Mouse (Mus musculus): Measurements from ENCODE around the gene Mafk. TPM values are rescaled to one million over a fixed set of nuclear protein-coding genes. Genes with fewer than 3 reads are reported as not detected.

Gene Mafk
- total and polyA plus RNA-seq, 3 experiments = 16.4 to 24.1 (median 23.6) TPM

DNA sequence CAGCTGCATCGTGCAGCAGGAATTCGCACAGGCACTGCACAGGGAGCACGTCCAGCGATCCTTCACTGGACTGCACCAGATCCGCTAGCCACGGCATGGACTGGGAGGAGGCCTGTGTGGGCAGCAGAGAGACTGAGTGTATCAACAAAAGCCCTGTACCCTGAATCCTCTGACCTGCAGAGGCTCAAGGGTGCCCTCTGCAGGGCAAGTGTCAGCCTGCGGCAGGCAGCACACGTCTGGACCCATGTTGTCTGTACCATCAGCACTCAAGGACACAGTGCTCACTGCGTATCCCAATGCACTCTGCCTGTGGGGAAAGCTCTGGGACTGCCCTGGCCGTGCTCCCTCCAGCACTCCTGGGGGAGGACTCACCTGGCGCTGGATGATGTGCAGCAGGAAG is 27.0 kb upstream of the Mafk start:
- peak; percentile 40 for DNase-seq (ENCODE audit: extremely low read depth)
- in situ Hi-C loops (cut with MboI; ENCODE audit: low pct_ligation_motif_present, low pct_unique_long_range_greater_than_20kb, low sequenced_read_pairs) = no loop called here
- dilution Hi-C loops (cut with MboI; ENCODE audit: extremely low pct_ligation_motif_present, extremely low pct_unique_long_range_greater_than_20kb, low sequenced_read_pairs) = no loop called here

DNA sequence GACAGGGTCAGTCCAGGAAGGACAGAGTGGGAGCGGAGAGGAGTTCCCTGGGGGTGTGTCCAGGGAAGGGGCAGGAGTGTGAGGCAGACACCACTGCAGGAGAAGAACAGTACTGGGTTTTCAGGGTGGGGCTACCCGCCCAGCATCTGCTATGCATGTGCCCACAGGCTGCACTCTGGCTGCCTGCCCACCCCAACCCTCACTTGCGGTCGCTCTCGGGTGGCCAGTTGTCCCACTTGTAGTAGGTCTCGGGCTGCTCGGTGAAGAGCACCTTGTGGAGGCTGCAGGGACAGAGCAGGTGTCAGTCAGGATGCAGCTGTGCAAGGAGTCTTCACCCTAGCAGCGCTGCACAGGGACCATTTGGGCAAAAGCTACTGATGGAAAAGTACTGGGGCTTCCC is 23.1 kb upstream of the Mafk start:
- Histone ChIP-seq H3K27me3 (replicated peaks) (no peaks in the 10 kb centered on the region), H3K36me3 (replicated peaks in 1 of 2; ENCODE audit: control insufficient read depth in 1 of 2, insufficient read depth in 1 of 2, low read length in 1 of 2) (peaks cover 93 to 97% of the 10 kb centered on the region in 2 experiments), H3K4me1 (ENCODE audit: control insufficient read depth in 1 of 2, insufficient read depth in 2 of 2) (no peaks in the 10 kb centered on the region), H3K4me2 (ENCODE audit: insufficient read depth, low read depth, poor library complexity, severe bottlenecking) (no peak overlapping the region), H3K9me3 (replicated peaks; ENCODE audit: low read length) (no peaks in the 10 kb centered on the region), H3K9ac (ENCODE audit: insufficient read depth, low read depth) (no peak overlapping the region), H3K4me3 (replicated peaks in 1 of 3; ENCODE audit: low read depth in 2 of 3, low read length in 2 of 3, poor library complexity in 1 of 3) (no peak overlapping the region), H3K27ac (ENCODE audit: insufficient read depth, low read depth) (no peak overlapping the region), H3K79me2 (replicated peaks; ENCODE audit: control insufficient read depth, extremely low read depth, insufficient read depth, poor library complexity, severe bottlenecking) (no peaks in the 10 kb centered on the region)
- in situ Hi-C loops (cut with MboI; ENCODE audit: low pct_ligation_motif_present, low pct_unique_long_range_greater_than_20kb, low sequenced_read_pairs) = no loop called here
- dilution Hi-C loops (cut with MboI; ENCODE audit: extremely low pct_ligation_motif_present, extremely low pct_unique_long_range_greater_than_20kb, low sequenced_read_pairs) = no loop called here
- TF ChIP-seq MAFK (IDR thresholded peaks at IDR 0.05; ENCODE audit: insufficient replicate concordance, low read length) = no peak
- TF ChIP-seq PAX5 (IDR thresholded peaks at IDR 0.05; ENCODE audit: low read length) = no peak
- no peak for TF ChIP-seq MAZ (IDR thresholded peaks at IDR 0.05; ENCODE audit: low read depth, low read length)
- TF ChIP-seq MYC (IDR thresholded peaks at IDR 0.05; ENCODE audit: low read depth, low read length) = no peak
- no peak for TF ChIP-seq RAD21 (IDR thresholded peaks at IDR 0.05; ENCODE audit: low read depth, low read length)
- no peak for TF ChIP-seq NELFE (IDR thresholded peaks at IDR 0.05; ENCODE audit: low read depth, low read length)
- no peak for TF ChIP-seq MEF2A (IDR thresholded peaks at IDR 0.05; ENCODE audit: borderline replicate concordance, low read depth, low read length)
- TF ChIP-seq MAX (IDR thresholded peaks at IDR 0.05; ENCODE audit: low read length) = no peak
- no peak for DNase-seq (ENCODE audit: extremely low read depth)

More for the DNA sequence above, 27.0 kb upstream of the Mafk start:
- Histone ChIP-seq H3K4me2 (ENCODE audit: insufficient read depth, low read depth, poor library complexity, severe bottlenecking) (no peak overlapping the region), H3K79me2 (replicated peaks; ENCODE audit: control insufficient read depth, extremely low read depth, insufficient read depth, poor library complexity, severe bottlenecking) (no peaks in the 10 kb centered on the region), H3K9ac (ENCODE audit: insufficient read depth, low read depth) (no peak overlapping the region), H3K27ac (ENCODE audit: insufficient read depth, low read depth) (no peak overlapping the region), H3K27me3 (replicated peaks) (no peaks in the 10 kb centered on the region), H3K4me3 (replicated peaks in 1 of 3; ENCODE audit: low read depth in 2 of 3, low read length in 2 of 3, poor library complexity in 1 of 3) (no peak overlapping the region), H3K9me3 (replicated peaks; ENCODE audit: low read length) (no peaks in the 10 kb centered on the region), H3K4me1 (ENCODE audit: control insufficient read depth in 1 of 2, insufficient read depth in 2 of 2) (no peaks in the 10 kb centered on the region), H3K36me3 (replicated peaks in 1 of 2; ENCODE audit: control insufficient read depth in 1 of 2, insufficient read depth in 1 of 2, low read length in 1 of 2) (peaks cover 95 to 99% of the 10 kb centered on the region in 2 experiments)
- TF ChIP-seq ZMIZ1 (IDR thresholded peaks at IDR 0.05; ENCODE audit: low read depth, low read length) (no peak), CTCF (conservative IDR thresholded peaks at IDR 0.05 in 1 of 2, IDR thresholded peaks at IDR 0.05 in 1 of 2; ENCODE audit: low read depth in 2 of 2, low read length in 2 of 2) (peak; percentile 61 to 76)

DNA sequence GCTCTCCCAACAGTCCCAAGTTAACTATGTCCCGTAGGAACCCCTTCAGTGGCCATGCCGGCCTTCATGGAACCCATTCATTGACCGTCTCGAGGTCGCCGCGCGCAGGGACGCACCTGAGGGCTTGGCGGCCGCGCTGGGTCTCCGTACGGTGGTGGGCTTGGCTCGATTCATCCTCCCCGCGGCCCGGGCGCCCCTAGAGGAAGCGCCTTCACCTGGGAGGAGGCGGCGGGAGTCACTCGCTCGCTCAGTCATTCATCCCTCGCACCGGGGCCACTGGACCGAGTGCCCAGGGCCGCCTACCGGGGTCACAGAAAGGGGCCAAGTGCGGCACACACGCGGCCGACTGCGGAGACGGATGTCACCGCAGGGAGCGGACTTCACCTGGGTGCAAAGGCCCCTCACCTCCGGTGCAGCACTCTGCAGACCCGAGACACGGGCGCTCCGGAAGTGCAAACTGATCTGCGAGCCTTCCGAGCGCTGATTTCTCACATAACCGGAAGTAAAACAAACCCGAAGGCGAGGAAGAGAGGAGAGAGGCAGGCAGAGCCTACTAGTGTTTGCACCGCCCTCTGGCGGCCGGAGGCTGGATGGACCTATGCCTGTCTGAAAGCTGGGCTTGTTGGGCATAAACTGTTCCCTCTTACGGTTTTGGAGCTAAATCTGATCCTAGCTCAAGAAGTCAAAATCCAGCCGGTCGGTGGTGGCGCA is 15.9 kb upstream of the Mafk start, which contains the start of gene Ints1:
Ints1 (minus strand) TSS at position 459 of the 711 bp plus-strand sequence.
- H3K27me3 ChIP-seq (replicated peaks) = no peaks in the 10 kb centered on the region
- H3K27ac ChIP-seq (ENCODE audit: insufficient read depth, low read depth) = no peak within 1 kb of the TSS
- DNase-seq (ENCODE audit: extremely low read depth) = peak; percentile 96
- H3K9me3 ChIP-seq (replicated peaks; ENCODE audit: low read length) = no peaks in the 10 kb centered on the region
- H3K4me1 ChIP-seq (ENCODE audit: control insufficient read depth in 1 of 2, insufficient read depth in 2 of 2) = peaks cover 9 to 27% of the 10 kb centered on the region in 2 experiments
- H3K9ac ChIP-seq (ENCODE audit: insufficient read depth, low read depth) = peak within 1 kb of the TSS; percentile 70
- dilution Hi-C loops (cut with MboI; ENCODE audit: extremely low pct_ligation_motif_present, extremely low pct_unique_long_range_greater_than_20kb, low sequenced_read_pairs) (no loop called here), in situ Hi-C loops (cut with MboI; ENCODE audit: low pct_ligation_motif_present, low pct_unique_long_range_greater_than_20kb, low sequenced_read_pairs) (no loop called here)
- H3K4me3 ChIP-seq (replicated peaks in 1 of 3; ENCODE audit: low read depth in 2 of 3, low read length in 2 of 3, poor library complexity in 1 of 3) = peak within 1 kb of the TSS; percentile 84 to 95 (median 92)
- H3K36me3 ChIP-seq (replicated peaks in 1 of 2; ENCODE audit: control insufficient read depth in 1 of 2, insufficient read depth in 1 of 2, low read length in 1 of 2) = peaks cover 34 to 37% of the 10 kb centered on the region in 2 experiments
- H3K79me2 ChIP-seq (replicated peaks; ENCODE audit: control insufficient read depth, extremely low read depth, insufficient read depth, poor library complexity, severe bottlenecking) = peaks cover 14% of the 10 kb centered on the region; the same call in 1 of the 2 replicates
- H3K4me2 ChIP-seq (ENCODE audit: insufficient read depth, low read depth, poor library complexity, severe bottlenecking) = peak within 1 kb of the TSS; percentile 39; the same call in 1 of the 2 replicates
- TF ChIP-seq RCOR1 (conservative IDR thresholded peaks at IDR 0.05; ENCODE audit: low read depth, low read length) (no peak), JUN (IDR thresholded peaks at IDR 0.05; ENCODE audit: insufficient read depth, low read depth, low read length) (no peak), NELFE (IDR thresholded peaks at IDR 0.05; ENCODE audit: low read depth, low read length) (peak; percentile 90), MAFK (IDR thresholded peaks at IDR 0.05; ENCODE audit: insufficient replicate concordance, low read length) (no peak), ELF1 (IDR thresholded peaks at IDR 0.05; ENCODE audit: low read depth, low read length) (peak; percentile 89), TBP (conservative IDR thresholded peaks at IDR 0.05; ENCODE audit: low read depth, low read length) (peak; percentile 80; the same call in 1 of the 2 replicates), ZNF384 (IDR thresholded peaks at IDR 0.05; ENCODE audit: low read depth, low read length) (no peak), MAZ (IDR thresholded peaks at IDR 0.05; ENCODE audit: low read depth, low read length) (no peak), ZC3H11A (IDR thresholded peaks at IDR 0.05; ENCODE audit: low read depth, low read length) (no peak), USF1 (IDR thresholded peaks at IDR 0.05; ENCODE audit: low read depth, low read length) (no peak), CHD1 (IDR thresholded peaks at IDR 0.05; ENCODE audit: low read depth, low read length) (no peak), ZMIZ1 (IDR thresholded peaks at IDR 0.05; ENCODE audit: low read depth, low read length) (0 out of 2 replicates have a peak, but pooled peaks have one; percentile 21), MYC (IDR thresholded peaks at IDR 0.05; ENCODE audit: low read depth, low read length) (0 out of 2 replicates have a peak, but pooled peaks have one; percentile 45), NRF1 (IDR thresholded peaks at IDR 0.05; ENCODE audit: low read depth, low read length) (no peak), RAD21 (IDR thresholded peaks at IDR 0.05; ENCODE audit: low read depth, low read length) (no peak), MAX (IDR thresholded peaks at IDR 0.05; ENCODE audit: low read length) (peak; percentile 65), HCFC1 (IDR thresholded peaks at IDR 0.05; ENCODE audit: low read depth, low read length) (peak; percentile 97), POLR2A (IDR thresholded peaks at IDR 0.05; ENCODE audit: low read depth, low read length) (peak; percentile 90), ETS1 (conservative IDR thresholded peaks at IDR 0.05; ENCODE audit: low read depth, low read length) (no peak), USF2 (conservative IDR thresholded peaks at IDR 0.05; ENCODE audit: low read depth, low read length) (no peak)
